Mouse (Mus musculus) embryonic facial prominence, embryonic 15.5 days (tissue): ENCODE results near the gene Faap24. TPM values are rescaled to one million over a fixed set of nuclear protein-coding genes. Genes with fewer than 3 reads are reported as not detected.

ENCODE experiments used
- ATAC-seq: fragments of 200-750 bp; cut with Nextera tagmentation; 2 replicates; pipeline ENCODE4 v1.8.0; 2017; ENCODE audit warnings: low read depth, moderate TSS enrichment; ENCODE audit not compliant: insufficient number of reproducible peaks, low FRiP score, low TSS enrichment
- H3K27ac ChIP-seq: fragments of 300-500 bp; sonication (generic); replicated peaks from 2 replicates; pipeline ENCODE4 v1.5.1; 2015; ENCODE audit warnings: mild to moderate bottlenecking, inconsistent platforms
- H3K27me3 ChIP-seq: fragments of 300-500 bp; sonication (generic); 2 replicates; pipeline ENCODE4 v1.6.1; 2015; ENCODE audit warnings: inconsistent platforms
- H3K36me3 ChIP-seq: fragments of 300-500 bp; sonication (generic); 2 replicates; pipeline ENCODE4 v1.6.1; 2015; ENCODE audit warnings: mild to moderate bottlenecking, inconsistent platforms
- H3K4me1 ChIP-seq: fragments of 300-500 bp; sonication (generic); 2 replicates; pipeline ENCODE4 v1.6.1; 2015; ENCODE audit warnings: inconsistent platforms
- H3K4me2 ChIP-seq: fragments of 300-500 bp; sonication (generic); replicated peaks from 2 replicates; pipeline ENCODE4 v1.6.1; 2015; ENCODE audit warnings: mild to moderate bottlenecking, inconsistent platforms
- H3K4me3 ChIP-seq: fragments of 300-500 bp; sonication (generic); replicated peaks from 2 replicates; pipeline ENCODE4 v1.5.1; 2015; ENCODE audit warnings: mild to moderate bottlenecking, inconsistent platforms
- H3K9ac ChIP-seq: fragments of 300-500 bp; sonication (generic); 2 replicates; pipeline ENCODE4 v1.6.1; 2015; ENCODE audit warnings: inconsistent platforms
- H3K9me3 ChIP-seq: fragments of 300-500 bp; sonication (generic); replicated peaks from 2 replicates; pipeline ENCODE4 v1.6.1; 2016; ENCODE audit warnings: inconsistent platforms
- WGBS: fragments of 180-500 bp; shearing (Covaris S2); methylation state at CpG from one replicate; pipeline ENCODE4 v1.1.7; 2015; 5-methylcytosine and 5-hydroxymethylcytosine counted together
- polyA plus RNA-seq: library from polyadenylated mRNA; unstranded; fragments of >200 nt; fragmentation: Nextera tagmentation; extraction: Ambion mirVana; gene quantifications from 2 replicates; pipeline ENCODE4 v1.2.1, GENCODE M21; 2015

Gene Faap24
- 15.6 and 17.1 TPM in 2 replicates for polyA plus RNA-seq

- peaks cover 30% of the 10 kb centered on the region for H3K36me3 ChIP-seq
- H3K9me3 ChIP-seq: no peaks in the 10 kb centered on the region
- 0 out of 2 replicates have a peak within 1 kb of the TSS, but pooled peaks have one; percentile 13 for H3K27ac ChIP-seq
- WGBS: under 1% methylated on average over 28 of the region's 28 CpGs
- H3K27me3 ChIP-seq: no peaks in the 10 kb centered on the region
- H3K9ac ChIP-seq: peak within 1 kb of the TSS; percentile 74
- H3K4me2 ChIP-seq: peak within 1 kb of the TSS; percentile 80
- peak; percentile 96 for ATAC-seq
- H3K4me1 ChIP-seq: peaks cover 19% of the 10 kb centered on the region
- peak within 1 kb of the TSS; percentile 72 for H3K4me3 ChIP-seq
Measured at GRCm38 (mm10) chr7:35396542-35397168, at the start of gene Faap24, which contains the start of gene Cep89. Gene Faap24 (minus strand): TSS chr7:35396836. Gene Cep89 (plus strand): TSS chr7:35397035.

- Histone ChIP-seq H3K4me2 (no peak overlapping the region), H3K27me3 (no peaks in the 10 kb centered on the region), H3K4me1 (no peaks in the 10 kb centered on the region), H3K9ac (no peak overlapping the region), H3K27ac (no peak overlapping the region), H3K9me3 (no peaks in the 10 kb centered on the region), H3K36me3 (peaks cover 71% of the 10 kb centered on the region), H3K4me3 (no peak overlapping the region)
- no peak for ATAC-seq
- 77% methylated on average over 9 of the region's 9 CpGs for WGBS
Measured at GRCm38 (mm10) chr7:35435266-35435665, 38.6 kb upstream of the Faap24 start.

DNA sequence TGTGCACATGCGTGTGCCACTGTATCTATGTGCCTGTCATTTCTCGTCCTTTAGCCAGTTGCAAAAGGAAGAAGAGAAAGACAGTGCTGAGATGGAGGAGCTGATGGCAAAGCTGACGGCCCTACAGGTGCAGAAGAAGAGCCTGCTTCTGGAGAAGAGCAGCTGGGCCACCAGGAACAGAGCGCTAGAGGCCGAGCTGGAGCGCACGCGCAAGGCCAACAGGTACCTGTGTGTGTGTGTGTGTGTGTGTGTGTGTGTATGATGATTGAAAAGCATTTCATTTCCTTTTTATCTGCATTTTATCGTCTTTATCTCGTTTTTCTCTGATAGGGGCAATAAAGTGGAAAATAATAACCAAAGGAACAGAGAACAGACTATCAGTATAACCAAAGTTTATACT lies 31.5 kb upstream of the Faap24 start:
- 92% methylated on average over 10 of the region's 10 CpGs for WGBS
- Histone ChIP-seq H3K9me3 (no peaks in the 10 kb centered on the region), H3K4me3 (no peak overlapping the region), H3K27ac (no peak overlapping the region), H3K4me1 (no peaks in the 10 kb centered on the region), H3K27me3 (no peaks in the 10 kb centered on the region), H3K4me2 (no peak overlapping the region), H3K36me3 (peaks cover 57% of the 10 kb centered on the region), H3K9ac (no peak overlapping the region)
- ATAC-seq: no peak

- H3K36me3 ChIP-seq: peaks cover 52% of the 10 kb centered on the region
- ATAC-seq: no peak
- H3K4me2 ChIP-seq: no peak overlapping the region
- H3K4me1 ChIP-seq: no peaks in the 10 kb centered on the region
- no peak overlapping the region for H3K27ac ChIP-seq
- H3K9me3 ChIP-seq: no peaks in the 10 kb centered on the region
- no peak overlapping the region for H3K4me3 ChIP-seq
- no peak overlapping the region for H3K9ac ChIP-seq
- WGBS: 90% methylated on average over 10 of the region's 10 CpGs
- H3K27me3 ChIP-seq: no peaks in the 10 kb centered on the region
Measured at GRCm38 (mm10) chr7:35423071-35423470, 26.4 kb upstream of the Faap24 start.

GRCm38 (mm10) chr7:35416654-35416948 lies 20.0 kb upstream of the Faap24 start:
- H3K9ac ChIP-seq: no peak overlapping the region
- H3K36me3 ChIP-seq: peaks cover 59% of the 10 kb centered on the region
- ATAC-seq: no peak
- no peaks in the 10 kb centered on the region for H3K27me3 ChIP-seq
- no peak overlapping the region for H3K4me2 ChIP-seq
- H3K27ac ChIP-seq: no peak overlapping the region
- WGBS: 84% methylated on average over 5 of the region's 5 CpGs
- no peak overlapping the region for H3K4me3 ChIP-seq
- H3K4me1 ChIP-seq: no peaks in the 10 kb centered on the region
- H3K9me3 ChIP-seq: no peaks in the 10 kb centered on the region

DNA sequence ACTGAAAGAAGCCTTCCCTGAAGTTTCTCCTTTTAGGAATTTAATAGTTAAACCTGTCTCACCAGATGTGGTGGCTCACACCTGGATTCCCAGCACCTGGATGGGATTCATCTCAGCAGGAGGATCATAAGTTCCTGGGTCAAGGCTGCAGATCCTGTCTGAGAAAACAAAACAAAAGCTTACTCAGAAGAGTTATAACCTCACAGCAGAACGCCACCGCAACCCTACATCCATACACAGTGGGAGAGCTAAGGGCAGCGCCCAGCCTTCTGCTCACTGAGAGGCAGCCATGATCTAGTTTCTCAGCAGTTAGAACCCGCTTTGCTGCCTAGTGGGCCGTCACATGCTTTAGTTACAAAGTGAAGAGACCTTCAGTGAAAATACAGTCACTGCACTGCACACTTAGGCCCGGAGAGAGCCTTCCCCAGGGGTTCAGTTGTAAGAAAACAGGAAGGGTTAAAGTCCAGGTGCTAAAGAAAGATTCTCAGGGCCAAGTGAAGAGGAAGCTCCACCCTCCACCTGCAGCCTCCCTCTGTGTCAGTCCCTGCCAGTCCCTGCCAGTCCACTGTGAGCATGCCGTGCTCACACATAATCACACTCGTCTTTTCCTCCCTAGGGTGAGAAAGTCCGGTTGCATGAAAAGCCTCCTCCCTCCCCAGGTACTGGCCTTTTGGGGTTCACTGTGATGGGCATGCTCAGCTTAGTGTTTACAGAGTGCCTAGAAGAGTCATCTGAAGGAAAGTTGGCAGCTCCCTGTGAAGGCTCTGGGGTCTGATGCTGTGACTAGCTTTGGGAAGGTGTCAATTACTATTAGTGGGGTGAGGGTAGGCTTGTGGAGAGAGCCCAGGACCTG lies 19.4 kb upstream of the Faap24 start:
- Histone ChIP-seq H3K9ac (no peak overlapping the region), H3K27ac (no peak overlapping the region), H3K36me3 (peaks cover 63% of the 10 kb centered on the region), H3K27me3 (no peaks in the 10 kb centered on the region), H3K4me1 (no peaks in the 10 kb centered on the region), H3K4me3 (no peak overlapping the region), H3K9me3 (no peaks in the 10 kb centered on the region), H3K4me2 (no peak overlapping the region)
- 80% methylated on average over 9 of the region's 9 CpGs for whole genome bisulfite sequencing
- ATAC-seq: no peak

DNA sequence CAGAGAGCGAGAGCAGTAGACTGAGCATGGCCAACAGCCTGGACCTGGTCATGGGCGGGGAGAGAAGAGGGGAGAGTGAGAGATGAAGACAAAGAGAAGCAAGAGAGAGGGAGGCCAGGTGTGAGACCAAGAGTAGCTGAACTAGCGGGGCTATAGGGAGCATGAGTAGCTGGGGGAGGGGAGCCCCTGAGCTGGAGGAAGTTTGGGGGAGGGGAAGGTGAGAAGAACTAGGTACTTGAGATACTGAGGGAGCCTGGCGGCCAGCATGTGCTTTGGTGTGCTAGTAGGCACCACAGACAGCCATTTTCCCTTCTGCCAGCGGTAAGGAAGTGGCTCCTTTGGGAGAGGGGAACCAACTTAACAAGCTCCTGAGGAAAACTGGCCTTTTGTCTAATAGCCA lies 18.6 kb upstream of the Faap24 start:
- Histone ChIP-seq H3K4me2 (no peak overlapping the region), H3K4me3 (no peak overlapping the region), H3K36me3 (peaks cover 63% of the 10 kb centered on the region), H3K27ac (no peak overlapping the region), H3K27me3 (no peaks in the 10 kb centered on the region), H3K9ac (no peak overlapping the region), H3K9me3 (no peaks in the 10 kb centered on the region), H3K4me1 (no peaks in the 10 kb centered on the region)
- no peak for ATAC-seq
- 71% methylated on average over 5 of the region's 5 CpGs for WGBS

GRCm38 (mm10) chr7:35401169-35401568 lies 4.5 kb upstream of the Faap24 start:
- Histone ChIP-seq H3K36me3 (peaks cover 67% of the 10 kb centered on the region), H3K27ac (no peak overlapping the region), H3K4me1 (peaks cover 10% of the 10 kb centered on the region), H3K4me3 (no peak overlapping the region), H3K9ac (no peak overlapping the region), H3K9me3 (no peaks in the 10 kb centered on the region), H3K27me3 (no peaks in the 10 kb centered on the region), H3K4me2 (no peak overlapping the region)
- WGBS: 88% methylated on average over 4 of the region's 4 CpGs
- ATAC-seq: no peak

- Histone ChIP-seq H3K27me3 (no peaks in the 10 kb centered on the region), H3K9me3 (no peaks in the 10 kb centered on the region), H3K36me3 (peaks cover 26% of the 10 kb centered on the region), H3K4me2 (peak overlapping the region; percentile 73), H3K4me3 (peak overlapping the region; percentile 72), H3K9ac (peak overlapping the region; percentile 46; the same call in 1 of the 2 replicates), H3K27ac (no peak overlapping the region), H3K4me1 (peaks cover 19% of the 10 kb centered on the region)
- 0 out of 2 replicates have a peak, but pooled peaks have one; percentile 1 for ATAC-seq
- WGBS: 10% methylated on average over 17 of the region's 17 CpGs
Measured at GRCm38 (mm10) chr7:35395734-35396456, 741 bp downstream of the Faap24 start.

DNA sequence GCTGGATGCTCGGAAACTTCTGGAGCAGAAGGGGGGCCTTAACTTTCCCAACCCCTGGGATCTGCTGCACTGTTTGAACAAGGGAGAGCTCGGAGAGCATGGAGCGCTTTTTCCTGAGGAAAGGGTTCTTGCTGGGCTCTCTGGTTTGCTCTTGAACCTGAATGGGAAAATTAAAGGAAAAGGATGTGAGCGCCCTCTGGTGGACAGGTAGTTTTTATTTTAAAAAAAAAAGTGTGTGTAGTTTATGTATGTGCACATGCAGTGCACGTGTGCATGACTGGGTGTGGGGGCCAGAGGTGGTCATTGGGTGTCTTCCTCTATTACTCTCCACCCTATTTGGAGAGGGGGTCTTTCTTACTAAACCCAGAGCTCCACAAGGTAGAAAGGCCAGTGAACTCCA lies 3.7 kb downstream of the Faap24 start:
- peaks cover 10% of the 10 kb centered on the region; the same call in 1 of the 2 replicates for H3K36me3 ChIP-seq
- no peak overlapping the region for H3K27ac ChIP-seq
- no peaks in the 10 kb centered on the region for H3K27me3 ChIP-seq
- no peak for ATAC-seq
- no peak overlapping the region for H3K4me2 ChIP-seq
- peaks cover 16% of the 10 kb centered on the region for H3K4me1 ChIP-seq
- no peak overlapping the region for H3K4me3 ChIP-seq
- H3K9ac ChIP-seq: no peak overlapping the region
- 56% methylated on average over 5 of the region's 5 CpGs for WGBS
- no peaks in the 10 kb centered on the region for H3K9me3 ChIP-seq

GRCm38 (mm10) chr7:35388694-35389093 lies 7.9 kb downstream of the Faap24 start:
- Histone ChIP-seq H3K27ac (no peak overlapping the region), H3K4me3 (no peak overlapping the region), H3K9ac (no peak overlapping the region), H3K36me3 (peaks cover 10% of the 10 kb centered on the region; the same call in 1 of the 2 replicates), H3K27me3 (no peaks in the 10 kb centered on the region), H3K4me2 (no peak overlapping the region), H3K9me3 (no peaks in the 10 kb centered on the region), H3K4me1 (no peaks in the 10 kb centered on the region; the same call in 1 of the 2 replicates)
- WGBS: 50% methylated on average over 6 of the region's 6 CpGs
- no peak for ATAC-seq
